Mouse (Mus musculus) right cerebral cortex, postnatal 14 days (tissue): ENCODE measurements around the gene Prpf4b.
"Not testable (repeated sequence)": the region's sequence is repeated elsewhere in the genome, so short reads cannot be mapped to it uniquely, and the experiment has no call there.

Experiments
- DNase-seq: peaks from one replicate; pipeline ENCODE4 v3.0.0; 2022

Gene Prpf4b

DNA sequence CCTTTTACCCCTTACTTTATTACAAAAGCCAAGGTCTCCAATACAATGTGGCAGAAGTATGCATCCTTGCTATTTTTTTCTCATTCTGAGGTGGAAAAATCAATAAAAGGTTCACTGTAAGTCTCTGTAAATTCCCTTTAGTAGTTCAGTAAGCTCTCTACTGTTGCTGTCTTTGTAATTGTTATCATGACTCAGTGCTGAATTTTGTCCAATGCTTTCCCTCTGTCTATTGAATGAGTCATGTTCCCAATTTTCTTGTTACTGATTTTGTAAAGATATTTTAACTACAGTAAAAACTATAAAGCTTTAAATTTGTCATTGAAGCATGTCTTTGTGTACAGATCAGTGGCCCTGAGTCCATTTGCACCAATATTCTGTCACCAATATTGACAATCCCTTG, 67.3 kb downstream of the Prpf4b start:
- no peak for DNase-seq

DNA sequence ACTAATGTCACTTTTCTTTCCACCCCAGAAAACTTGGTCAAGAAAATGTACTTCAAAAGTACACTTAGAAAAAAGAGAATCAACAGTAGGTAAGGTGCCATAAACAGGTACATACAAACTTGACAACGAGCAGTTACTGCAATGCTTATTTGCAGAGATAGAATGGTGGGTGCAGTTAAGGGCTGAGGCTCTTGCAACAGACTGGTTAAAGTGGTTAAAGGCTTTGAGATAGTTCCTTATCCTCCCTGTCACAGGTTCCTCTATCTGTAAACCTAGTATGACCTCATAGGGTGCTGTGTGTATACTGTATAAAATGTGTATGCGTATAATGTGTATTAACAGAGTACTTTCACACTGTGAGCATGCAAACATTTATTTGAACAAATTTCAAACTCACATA, 76.3 kb downstream of the Prpf4b start:
- not testable (repeated sequence) for DNase-seq
